Mouse (Mus musculus): ENCODE measurements around the gene Zfp219.
"Not testable (repeated sequence)": the region's sequence is repeated elsewhere in the genome, so short reads cannot be mapped to it uniquely, and the experiment has no call there.

The Zfp219 gene

GRCm38 (mm10) chr14:52020486-52021137 is at the start of gene Zfp219:
TSS of gene Zfp219 (minus strand) at chr14:52020733.
- DNase-seq (ENCODE audit: low read depth in 2 of 2, low spot score in 2 of 2) = peak; percentile 11 to 37

GRCm38 (mm10) chr14:52066135-52066534 is 45.6 kb upstream of the Zfp219 start:
- no peak for DNase-seq (ENCODE audit: low read depth in 2 of 2, low spot score in 2 of 2)

GRCm38 (mm10) chr14:52061798-52062197 is 41.3 kb upstream of the Zfp219 start:
- DNase-seq (ENCODE audit: low read depth in 2 of 2, low spot score in 2 of 2) = no peak

- DNase-seq (ENCODE audit: low read depth in 2 of 2, low spot score in 2 of 2) = no peak
Measured at GRCm38 (mm10) chr14:52060800-52061199, 40.3 kb upstream of the Zfp219 start.

GRCm38 (mm10) chr14:52059982-52060381 is 39.4 kb upstream of the Zfp219 start:
- DNase-seq (ENCODE audit: low read depth in 2 of 2, low spot score in 2 of 2) = no peak

GRCm38 (mm10) chr14:52052720-52053119 is 32.2 kb upstream of the Zfp219 start:
- not testable (repeated sequence) for DNase-seq (ENCODE audit: low read depth in 2 of 2, low spot score in 2 of 2)

GRCm38 (mm10) chr14:52045966-52046565 is 25.5 kb upstream of the Zfp219 start:
- DNase-seq (ENCODE audit: low read depth in 2 of 2, low spot score in 2 of 2) = no peak

GRCm38 (mm10) chr14:52044901-52045678 is 24.6 kb upstream of the Zfp219 start:
- DNase-seq (ENCODE audit: low read depth in 2 of 2, low spot score in 2 of 2) = peak in 1 of 2 experiments; percentile 11

GRCm38 (mm10) chr14:52043446-52043845 is 22.9 kb upstream of the Zfp219 start:
- DNase-seq (ENCODE audit: low read depth in 2 of 2, low spot score in 2 of 2) = no peak

GRCm38 (mm10) chr14:52042359-52042758 is 21.8 kb upstream of the Zfp219 start, which contains the start of gene Olfr221:
TSS of gene Olfr221 (minus strand) at chr14:52042459.
- DNase-seq (ENCODE audit: low read depth in 2 of 2, low spot score in 2 of 2) = not testable (repeated sequence)

GRCm38 (mm10) chr14:52039332-52039731 is 18.8 kb upstream of the Zfp219 start:
- no peak for DNase-seq (ENCODE audit: low read depth in 2 of 2, low spot score in 2 of 2)

GRCm38 (mm10) chr14:52035926-52036325 is 15.4 kb upstream of the Zfp219 start:
- DNase-seq (ENCODE audit: low read depth in 2 of 2, low spot score in 2 of 2) = no peak

- DNase-seq (ENCODE audit: low read depth in 2 of 2, low spot score in 2 of 2) = no peak
Measured at GRCm38 (mm10) chr14:52026342-52026741, 5.8 kb upstream of the Zfp219 start.

GRCm38 (mm10) chr14:52024133-52024532 is 3.6 kb upstream of the Zfp219 start:
- DNase-seq (ENCODE audit: low read depth in 2 of 2, low spot score in 2 of 2) = no peak

- peak; percentile 80 to 90 for DNase-seq (ENCODE audit: low read depth in 2 of 2, low spot score in 2 of 2)
Measured at GRCm38 (mm10) chr14:52022709-52023459, 2.4 kb upstream of the Zfp219 start.

- no peak for DNase-seq (ENCODE audit: low read depth in 2 of 2, low spot score in 2 of 2)
Measured at GRCm38 (mm10) chr14:52022244-52022708, 1.7 kb upstream of the Zfp219 start.

GRCm38 (mm10) chr14:52021568-52022212 is 1.2 kb upstream of the Zfp219 start:
- DNase-seq (ENCODE audit: low read depth in 2 of 2, low spot score in 2 of 2) = no peak

GRCm38 (mm10) chr14:52021138-52021529 is 601 bp upstream of the Zfp219 start:
- DNase-seq (ENCODE audit: low read depth in 2 of 2, low spot score in 2 of 2) = no peak

- DNase-seq (ENCODE audit: low read depth in 2 of 2, low spot score in 2 of 2) = peak; percentile 92 to 97
Measured at GRCm38 (mm10) chr14:52019590-52020340, 768 bp downstream of the Zfp219 start.

GRCm38 (mm10) chr14:52019051-52019589 is 1.4 kb downstream of the Zfp219 start:
- DNase-seq (ENCODE audit: low read depth in 2 of 2, low spot score in 2 of 2) = no peak

Measured in CD8-positive naive resting alpha-beta T cell, adult 2 months (primary cell).